Comparison of ENCODE assay signal across 12 mouse cellular contexts in genomic region chr11:105467266-105467665, GRCm38 (mm10). TPM values are rescaled to one million over a fixed set of nuclear protein-coding genes. Genes with fewer than 3 reads are reported as not detected.
DNase-seq lines count a peak whose midpoint lies in the region; ATAC-seq lines count a peak whose summit lies in the region.
"Had no signal": no experiment of that assay in that cellular context is flagged by ENCODE, and none has a peak within 500 bp of the region (broad histone marks: within the 10 kb centered on the region; RNA-seq: fewer than 3 reads in every experiment).

No protein-coding gene starts in this region.

- H3K36me3 ChIP-seq in heart, embryonic 12.5 days, result no peaks in the 10 kb centered on the region
- H3K36me3 ChIP-seq in neural tube, embryonic 15.5 days, result no peaks in the 10 kb centered on the region
- H3K36me3 ChIP-seq in heart, embryonic 15.5 days, result no peaks in the 10 kb centered on the region

- H3K27ac ChIP-seq in heart, embryonic 12.5 days (ENCODE audit: poor library complexity, severe bottlenecking), result peak overlapping the region; percentile 67
- H3K27ac ChIP-seq in neural tube, embryonic 15.5 days (replicated peaks), result no peak overlapping the region
- H3K27ac ChIP-seq in heart, embryonic 15.5 days, result peak overlapping the region; percentile 46

- no peak overlapping the region for H3K4me3 ChIP-seq in heart, embryonic 12.5 days
- H3K4me3 ChIP-seq in neural tube, embryonic 15.5 days (replicated peaks), result no peak overlapping the region
- H3K4me3 ChIP-seq in heart, embryonic 15.5 days, result no peak overlapping the region

- no peaks in the 10 kb centered on the region for H3K27me3 ChIP-seq in heart, embryonic 12.5 days (replicated peaks)
- H3K27me3 ChIP-seq in neural tube, embryonic 15.5 days (replicated peaks), result no peaks in the 10 kb centered on the region
- no peaks in the 10 kb centered on the region for H3K27me3 ChIP-seq in heart, embryonic 15.5 days

- DNase-seq in heart, postnatal 36 days, result no peak
- DNase-seq in neural tube, embryonic 10.5 days (ENCODE audit: extremely low spot score, low spot score), result peak; percentile 13
- no peak for DNase-seq in adrenal gland, postnatal 4 days (ENCODE audit: low spot score in 2 of 2)
- no peak for DNase-seq in kidney, postnatal 36 days
- DNase-seq in kidney, adult 18-20 months, result no peak
- DNase-seq: cerebellum, postnatal 10 days; thymus, adult 2 months had no signal

- H3K9me3 ChIP-seq in heart, embryonic 12.5 days (replicated peaks), result no peaks in the 10 kb centered on the region
- no peaks in the 10 kb centered on the region for H3K9me3 ChIP-seq in neural tube, embryonic 15.5 days (replicated peaks)
- H3K9me3 ChIP-seq in heart, embryonic 15.5 days (replicated peaks), result no peaks in the 10 kb centered on the region

- WGBS in heart, embryonic 12.5 days, result 25% methylated on average over 9 of the region's 9 CpGs
- 73% methylated on average over 9 of the region's 9 CpGs for WGBS in neural tube, embryonic 15.5 days
- WGBS in heart, embryonic 15.5 days, result 14% methylated on average over 9 of the region's 9 CpGs

- intact Hi-C loops in heart, postnatal 36 days (cut with DNase I), result no loop called here

- 0 out of 2 replicates have a peak overlapping the region, but pooled peaks have one; percentile 13 for H3K9ac ChIP-seq in heart, embryonic 12.5 days
- no peak overlapping the region for H3K9ac ChIP-seq in neural tube, embryonic 15.5 days (replicated peaks)
- H3K9ac ChIP-seq in heart, embryonic 15.5 days, result no peak overlapping the region

- H3K4me1 ChIP-seq in heart, embryonic 12.5 days (replicated peaks), result peaks cover 53% of the 10 kb centered on the region
- peaks cover 16% of the 10 kb centered on the region; the same call in 1 of the 2 replicates for H3K4me1 ChIP-seq in neural tube, embryonic 15.5 days
- peaks cover 40% of the 10 kb centered on the region for H3K4me1 ChIP-seq in heart, embryonic 15.5 days (replicated peaks)

- no peak overlapping the region for H3K4me2 ChIP-seq in heart, embryonic 12.5 days
- no peak overlapping the region for H3K4me2 ChIP-seq in neural tube, embryonic 15.5 days
- H3K4me2 ChIP-seq in heart, embryonic 15.5 days, result peak overlapping the region; percentile 16; the same call in 1 of the 2 replicates

- ATAC-seq in heart, embryonic 12.5 days (ENCODE audit: insufficient number of reproducible peaks, low FRiP score), result no peak; the same call in 1 of the 2 replicates
- ATAC-seq in neural tube, embryonic 15.5 days (ENCODE audit: low FRiP score), result no peak
- ATAC-seq in heart, embryonic 15.5 days (replicated peaks; ENCODE audit: insufficient number of reproducible peaks, insufficient read depth, low FRiP score, low read depth), result 0 out of 2 replicates have a peak, but pooled peaks have one; percentile 41
- ATAC-seq: inflammation-experienced regulatory T-cells, adult 6 months had no signal

RNA-seq across cellular contexts. Expression of gene March10, which starts 10.7 kb away (rescaled TPM):
- 0.57 TPM in 1 of 2 replicates, not detected in the other for polyA plus RNA-seq in heart, embryonic 12.5 days (2016; fragmentation: Nextera tagmentation; extraction: Ambion mirVana)
- not detected for total RNA-seq in heart, postnatal 36 days (2021)
- 0.38 and 0.73 TPM in 2 replicates for polyA plus RNA-seq in neural tube, embryonic 15.5 days (2015; fragmentation: Nextera tagmentation; extraction: Ambion mirVana)
- polyA plus RNA-seq in heart, embryonic 15.5 days (2015; fragmentation: Nextera tagmentation; extraction: Ambion mirVana), result 0.16 TPM in 1 of 2 replicates, not detected in the other
- under 1 TPM in 1 of 2 experiments, not detected in 1; 0.34 TPM for total RNA-seq in adrenal gland, postnatal 4 days (2021)
- total RNA-seq: adrenal gland, adult 2 months had no signal
- polyA plus RNA-seq: adrenal gland, adult 2 months; inflammation-experienced regulatory T-cells, adult 6 months had no signal
